Mouse (Mus musculus) C2C12 (cell line): ENCODE data around the gene Chd8. TPM values are rescaled to one million over a fixed set of nuclear protein-coding genes. Genes with fewer than 3 reads are reported as not detected.

Experiments
- H3K27me3 ChIP-seq: one replicate; pipeline ENCODE4 v1.6.1; 2011; ENCODE audit not compliant: control insufficient read depth, insufficient read depth, insufficient read length
- H3K36me3 ChIP-seq: one replicate; pipeline ENCODE4 v1.6.1; 2011; ENCODE audit not compliant: control insufficient read depth, insufficient read depth
- H3K4me3 ChIP-seq: one replicate; pipeline ENCODE4 v1.5.1; 2011; ENCODE audit warnings: mild to moderate bottlenecking, control low read depth; ENCODE audit not compliant: poor library complexity, insufficient read depth, severe bottlenecking
- H3K79me2 ChIP-seq: one replicate; pipeline ENCODE4 v1.6.1; 2011; ENCODE audit not compliant: control insufficient read depth, insufficient read depth
- H3K79me3 ChIP-seq: one replicate; pipeline ENCODE4 v1.6.1; 2011; ENCODE audit warnings: low read depth, control low read depth
- H3ac ChIP-seq: one replicate; pipeline ENCODE3; 2011; ENCODE audit warnings: low read depth; ENCODE audit not compliant: control insufficient read depth, insufficient read length
- CEBPB ChIP-seq: IDR thresholded peaks from one replicate; pipeline ENCODE4 v1.6.1; 2011; ENCODE audit warnings: low read depth, mild to moderate bottlenecking, control low read depth, moderate library complexity
- CTCF ChIP-seq: IDR thresholded peaks from one replicate; pipeline ENCODE4 v1.5.1; 2011; ENCODE audit not compliant: control insufficient read depth, insufficient read depth, insufficient read length
- FOSL1 ChIP-seq: IDR thresholded peaks from one replicate; pipeline ENCODE4 v1.8.0; 2011; ENCODE audit warnings: mild to moderate bottlenecking, low read length; ENCODE audit not compliant: poor library complexity, insufficient read depth, severe bottlenecking
- MAX ChIP-seq: IDR thresholded peaks from one replicate; pipeline ENCODE4 v1.6.1; 2011; ENCODE audit warnings: mild to moderate bottlenecking, control low read depth
- MYOD1 ChIP-seq: IDR thresholded peaks from one replicate; pipeline ENCODE4 v1.6.1; 2011; ENCODE audit warnings: low read depth; ENCODE audit not compliant: control insufficient read depth, insufficient read length
- MYOG ChIP-seq: IDR thresholded peaks from one replicate; pipeline ENCODE4 v1.6.1; 2011; ENCODE audit not compliant: control insufficient read depth, insufficient read length; ENCODE audit errors: extremely low read depth
- USF1 ChIP-seq: IDR thresholded peaks from one replicate; pipeline ENCODE4 v1.6.1; 2011; ENCODE audit warnings: low read depth, mild to moderate bottlenecking, control low read depth, moderate library complexity
- polyA plus RNA-seq: library from polyadenylated mRNA; unstranded; fragments of >200 nt; fragmentation: generic; extraction: Trizol; gene quantifications from one replicate; pipeline ENCODE4 v1.2.1, GENCODE M21; 2012; ENCODE audit warnings: missing spikeins

Gene Chd8
- polyA plus RNA-seq, 1 experiment: 23.0 TPM

DNA sequence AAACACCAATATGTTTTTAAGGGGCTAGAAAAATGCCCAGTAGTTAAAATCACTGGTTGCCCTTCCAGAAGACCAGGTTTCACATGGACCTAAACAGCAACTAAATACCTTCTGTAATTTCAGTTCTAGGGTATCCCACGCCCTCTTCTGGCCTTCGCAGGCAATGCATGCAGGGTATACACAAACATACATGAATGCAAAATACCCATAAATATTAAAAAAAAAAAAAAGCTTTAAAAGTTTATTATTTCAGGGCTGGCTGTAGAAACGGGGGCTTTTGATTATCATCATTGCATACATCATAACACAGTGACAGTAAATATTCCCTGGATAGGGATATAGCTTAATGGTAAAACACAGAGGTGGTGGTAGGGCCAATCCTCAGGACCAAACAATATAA lies 61.9 kb downstream of the Chd8 start:
- no peak for TF ChIP-seq MYOD1
- TF ChIP-seq USF1: no peak
- TF ChIP-seq MYOG: no peak
- no peak for TF ChIP-seq CEBPB
- no peaks in the 10 kb centered on the region for H3K27me3 ChIP-seq
- H3K79me2 ChIP-seq: peaks cover 85% of the 10 kb centered on the region

DNA sequence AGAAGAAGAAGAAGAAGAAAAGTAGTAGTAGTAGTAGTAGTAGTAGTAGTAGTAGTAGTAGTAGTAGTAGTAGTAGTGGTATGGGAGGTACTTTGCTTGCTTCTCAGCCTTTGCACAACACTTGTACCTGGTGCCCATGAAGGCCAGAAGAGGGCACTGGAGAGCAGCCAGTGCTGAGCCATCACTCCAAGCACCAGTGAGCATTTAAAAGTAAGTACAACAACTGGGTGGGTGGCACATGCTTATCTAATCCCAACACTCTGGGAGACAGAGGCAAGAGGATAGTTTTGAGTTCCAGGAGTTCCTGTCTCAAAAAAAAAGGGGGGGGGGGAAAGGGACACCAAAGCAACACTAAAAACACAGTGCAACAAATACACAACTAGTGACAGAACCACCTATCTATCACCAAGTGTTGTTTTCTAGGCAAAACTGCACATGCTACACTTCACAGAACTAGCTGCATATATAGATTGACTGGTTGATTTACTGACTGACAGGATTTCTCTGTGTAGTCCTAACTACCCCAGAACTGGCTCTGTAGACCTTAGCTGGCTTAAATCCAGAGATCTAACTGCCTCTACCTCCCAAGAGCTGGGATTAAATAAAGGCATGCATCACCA lies 66.7 kb downstream of the Chd8 start:
- Histone ChIP-seq H3K4me3 (no peak overlapping the region), H3K27me3 (no peaks in the 10 kb centered on the region), H3ac (no peak overlapping the region), H3K79me3 (peaks cover 95% of the 10 kb centered on the region), H3K36me3 (peaks cover 15% of the 10 kb centered on the region), H3K79me2 (peaks cover 100% of the 10 kb centered on the region)
- TF ChIP-seq CTCF: peak; percentile 34
- TF ChIP-seq USF1: no peak

More for the DNA sequence above, 61.9 kb downstream of the Chd8 start:
- Histone ChIP-seq H3K4me3 (peak overlapping the region; percentile 87), H3ac (no peak overlapping the region), H3K36me3 (peaks cover 22% of the 10 kb centered on the region), H3K79me3 (peaks cover 61% of the 10 kb centered on the region)

DNA sequence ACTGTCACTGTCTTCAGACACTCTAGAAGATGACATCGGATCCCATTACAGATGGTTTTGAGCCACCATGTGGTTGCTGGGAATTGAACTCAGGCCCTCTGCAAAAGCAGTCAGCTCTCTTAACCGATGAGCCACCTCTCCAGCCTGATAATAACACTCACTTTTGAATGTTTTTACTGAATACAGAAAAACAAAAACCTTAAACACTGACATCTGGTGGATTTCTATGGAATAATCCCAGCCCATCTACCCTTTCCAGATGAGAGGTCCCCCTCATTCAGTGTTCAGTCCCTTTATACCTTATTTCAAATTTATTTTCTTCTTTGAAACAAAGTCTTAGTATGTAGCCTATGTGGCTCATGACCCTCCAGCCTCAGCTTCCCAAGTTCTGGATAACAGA lies 68.1 kb downstream of the Chd8 start:
- Histone ChIP-seq H3K4me3 (no peak overlapping the region), H3K79me2 (peaks cover 100% of the 10 kb centered on the region), H3K27me3 (no peaks in the 10 kb centered on the region), H3ac (no peak overlapping the region), H3K79me3 (peaks cover 92% of the 10 kb centered on the region), H3K36me3 (peaks cover 19% of the 10 kb centered on the region)
- TF ChIP-seq CEBPB (no peak), USF1 (no peak), MYOD1 (no peak), MAX (no peak), MYOG (no peak), CTCF (no peak), FOSL1 (no peak)

DNA sequence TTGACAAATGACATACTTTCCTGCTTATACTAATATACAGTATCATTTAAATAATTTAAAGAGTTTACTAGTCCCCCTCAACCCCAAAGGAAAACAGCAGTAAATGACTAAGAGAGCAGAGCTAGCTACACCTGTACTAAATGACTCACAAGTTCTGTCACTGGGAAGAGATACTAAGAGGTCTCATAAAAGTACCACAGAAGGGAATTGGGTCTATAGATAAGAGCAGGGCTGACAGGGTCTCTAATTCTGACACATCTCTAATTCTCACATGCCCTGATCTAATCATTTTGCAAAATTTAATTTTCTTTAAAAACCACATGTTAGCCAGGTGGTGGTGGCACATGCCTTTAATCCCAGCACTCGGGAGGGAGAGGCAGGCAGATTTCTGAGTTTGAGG lies 68.8 kb downstream of the Chd8 start:
- Histone ChIP-seq H3ac (no peak overlapping the region), H3K79me2 (peaks cover 100% of the 10 kb centered on the region), H3K36me3 (peaks cover 22% of the 10 kb centered on the region), H3K79me3 (peaks cover 91% of the 10 kb centered on the region), H3K27me3 (no peaks in the 10 kb centered on the region), H3K4me3 (no peak overlapping the region)
- no peak for TF ChIP-seq MYOD1
- no peak for TF ChIP-seq USF1

GRCm38 (mm10) chr14:52166571-52166970 lies 91.0 kb downstream of the Chd8 start:
- Histone ChIP-seq H3K79me3 (peaks cover 3% of the 10 kb centered on the region), H3K36me3 (peaks cover 65% of the 10 kb centered on the region), H3ac (no peak overlapping the region), H3K27me3 (no peaks in the 10 kb centered on the region), H3K79me2 (no peaks in the 10 kb centered on the region), H3K4me3 (no peak overlapping the region)
- TF ChIP-seq MAX (no peak), CTCF (no peak), FOSL1 (no peak), USF1 (no peak), CEBPB (no peak), MYOD1 (no peak), MYOG (no peak)

GRCm38 (mm10) chr14:52160911-52161310 lies 96.7 kb downstream of the Chd8 start:
- TF ChIP-seq USF1 (no peak), CEBPB (no peak), MYOG (no peak), MAX (no peak), CTCF (no peak), MYOD1 (no peak), FOSL1 (no peak)
- Histone ChIP-seq H3K79me2 (no peaks in the 10 kb centered on the region), H3K36me3 (peaks cover 69% of the 10 kb centered on the region)

More at GRCm38 (mm10) chr14:52160911-52161310, 96.7 kb downstream of the Chd8 start:
- no peaks in the 10 kb centered on the region for H3K27me3 ChIP-seq
- no peak overlapping the region for H3K4me3 ChIP-seq
- H3ac ChIP-seq: no peak overlapping the region
- no peaks in the 10 kb centered on the region for H3K79me3 ChIP-seq
